Mouse (Mus musculus): ENCODE results near the gene Crb3.

Gene Crb3

GRCm38 (mm10) chr17:57105181-57106034 is 46.5 kb downstream of the Crb3 start, which contains the start of gene Tnfsf9:
Tnfsf9 (plus strand) TSS chr17:57105325.
- peak; percentile 73 for DNase-seq (ENCODE audit: extremely low spot score, low spot score)

- DNase-seq (ENCODE audit: extremely low spot score, low spot score), result peak; percentile 24
These were observed 47.1 kb downstream of the Crb3 start for GRCm38 (mm10) chr17:57106035-57106368.

GRCm38 (mm10) chr17:57107064-57107463 is 48.2 kb downstream of the Crb3 start:
- no peak for DNase-seq (ENCODE audit: extremely low spot score, low spot score)

- DNase-seq (ENCODE audit: extremely low spot score, low spot score), result no peak
These were observed 49.2 kb downstream of the Crb3 start for GRCm38 (mm10) chr17:57108040-57108665.

- no peak for DNase-seq (ENCODE audit: extremely low spot score, low spot score)
These were observed 49.8 kb downstream of the Crb3 start for GRCm38 (mm10) chr17:57108666-57109171.

GRCm38 (mm10) chr17:57110005-57110404 is 51.1 kb downstream of the Crb3 start:
- DNase-seq (ENCODE audit: extremely low spot score, low spot score), result no peak

GRCm38 (mm10) chr17:57112768-57113474 is 54.0 kb downstream of the Crb3 start:
- DNase-seq (ENCODE audit: extremely low spot score, low spot score), result no peak

Data from neural tube, embryonic 10.5 days (tissue).